ENCODE assay signal across 7 mouse cellular contexts in the genomic region with DNA sequence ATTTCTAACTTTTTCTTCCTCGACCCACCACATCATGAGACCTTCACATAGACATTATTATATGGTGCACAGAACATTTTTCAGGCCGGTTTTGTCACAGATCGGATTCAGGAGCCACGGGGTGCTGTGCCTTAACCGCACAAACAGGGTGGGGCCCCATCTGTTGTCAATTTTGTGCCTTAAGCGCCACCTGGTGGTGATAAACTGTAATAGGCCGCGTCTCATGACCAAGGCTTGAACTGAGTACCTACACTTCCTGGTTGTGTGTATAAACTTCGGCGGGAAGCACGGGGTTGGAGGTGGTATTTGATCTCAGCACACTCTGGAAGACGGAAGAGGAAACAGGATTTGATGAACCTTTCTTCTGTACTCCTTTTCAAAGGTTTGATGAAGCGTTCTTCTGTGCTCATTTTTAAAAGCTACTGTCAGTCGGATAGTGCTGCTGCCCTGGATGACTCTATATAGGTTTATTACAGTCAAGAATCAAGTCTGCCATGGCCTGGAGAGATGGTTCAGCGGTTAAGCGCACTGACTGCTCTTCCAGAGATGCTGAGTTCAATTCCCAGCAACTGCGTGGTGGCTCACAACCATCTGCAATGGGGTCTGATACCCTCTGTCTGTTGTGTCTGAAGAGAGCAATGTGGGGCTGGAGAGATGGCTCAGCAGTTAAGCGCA. TPM values are rescaled to one million over a fixed set of nuclear protein-coding genes. Genes with fewer than 3 reads are reported as not detected.
DNase-seq lines count a peak whose midpoint lies in the region; ATAC-seq lines count a peak whose summit lies in the region.

No protein-coding gene starts in this region.

- no peaks in the 10 kb centered on the region for H3K36me3 ChIP-seq in intestine, embryonic 16.5 days (ENCODE audit: control insufficient read depth, insufficient read depth, low read length)
- H3K36me3 ChIP-seq in midbrain, embryonic 10.5 days: peaks cover 5% of the 10 kb centered on the region

- no peaks in the 10 kb centered on the region for H3K9me3 ChIP-seq in intestine, embryonic 16.5 days (ENCODE audit: control insufficient read depth, low read length)
- H3K9me3 ChIP-seq in midbrain, embryonic 10.5 days (replicated peaks): no peaks in the 10 kb centered on the region

- 13% methylated on average over 18 of the region's 18 CpGs for WGBS in intestine, embryonic 16.5 days
- WGBS in midbrain, embryonic 10.5 days: 17% methylated on average over 18 of the region's 18 CpGs

- peak overlapping the region; percentile 45 for H3K4me2 ChIP-seq in intestine, embryonic 16.5 days (ENCODE audit: low read depth, low read length)

- peak; percentile 87 for DNase-seq in adrenal gland, postnatal 10 days
- DNase-seq in embryo, embryonic 9.5 days (ENCODE audit: extremely low spot score): peak; percentile 88
- peak; percentile 73 to 86 for DNase-seq in gastrocnemius, postnatal 4 days (ENCODE audit: low spot score in 2 of 2)
- peak; percentile 81 to 89 for DNase-seq in left cerebral cortex, postnatal 36 days (ENCODE audit: low spot score in 2 of 2)
- peak; percentile 86 for DNase-seq in midbrain, embryonic 10.5 days (ENCODE audit: low spot score)
- DNase-seq in right cerebral cortex, postnatal 36 days (ENCODE audit: low spot score in 2 of 2): peak; percentile 80

- no peaks in the 10 kb centered on the region for H3K4me1 ChIP-seq in intestine, embryonic 16.5 days (ENCODE audit: control insufficient read depth, insufficient read depth, low read length)
- peaks cover 5% of the 10 kb centered on the region for H3K4me1 ChIP-seq in midbrain, embryonic 10.5 days

- intact Hi-C loops in left cerebral cortex, postnatal 36 days (cut with DNase I): loop anchor here (2.0 kb wide), 1 partner anchor 78 kb away; a partner anchor contains a TSS

- ATAC-seq in intestine, embryonic 16.5 days: peak; percentile 95

- no peaks in the 10 kb centered on the region for H3K27me3 ChIP-seq in intestine, embryonic 16.5 days (replicated peaks; ENCODE audit: control insufficient read depth, insufficient read depth, low read length)
- H3K27me3 ChIP-seq in midbrain, embryonic 10.5 days (ENCODE audit: low read depth, poor library complexity, severe bottlenecking): no peaks in the 10 kb centered on the region

- peak overlapping the region; percentile 12; the same call in 1 of the 2 replicates for H3K27ac ChIP-seq in intestine, embryonic 16.5 days (ENCODE audit: low read length)
- H3K27ac ChIP-seq in midbrain, embryonic 10.5 days (replicated peaks): peak overlapping the region; percentile 3; the same call in 1 of the 2 replicates

- peak overlapping the region; percentile 54 for H3K9ac ChIP-seq in intestine, embryonic 16.5 days (ENCODE audit: low read depth, low read length)

- peak overlapping the region; percentile 25 for H3K4me3 ChIP-seq in intestine, embryonic 16.5 days (ENCODE audit: low read length)
- H3K4me3 ChIP-seq in midbrain, embryonic 10.5 days: peak overlapping the region; percentile 37

RNA-seq across cellular contexts. Expression of a gene that starts 10.7 kb away (rescaled TPM):
- total RNA-seq in adrenal gland, postnatal 10 days (2021): 10 to 100 TPM; 31.5 to 41.5 TPM
- 10 to 100 TPM; 49.6 to 50.5 TPM for total RNA-seq in gastrocnemius, postnatal 4 days (2021)
- 24.4 and 25.7 TPM in 2 replicates for polyA plus RNA-seq in intestine, embryonic 16.5 days (2015; fragmentation: Nextera tagmentation; extraction: Ambion mirVana)
- total RNA-seq in left cerebral cortex, postnatal 36 days (2021): 1 to 10 TPM; 8.5 to 9.0 TPM
- polyA plus RNA-seq in midbrain, embryonic 10.5 days (2016; fragmentation: Nextera tagmentation; extraction: Ambion mirVana): 17.2 and 23.6 TPM in 2 replicates

RNA-seq across cellular contexts. Expression of a gene that starts 11.2 kb away (rescaled TPM):
- 10 to 100 TPM; 10.5 to 14.7 TPM for total RNA-seq in adrenal gland, postnatal 10 days (2021)
- total RNA-seq in gastrocnemius, postnatal 4 days (2021): 1 to 10 TPM; 6.7 to 9.9 TPM
- 13.3 and 13.6 TPM in 2 replicates for polyA plus RNA-seq in intestine, embryonic 16.5 days (2015; fragmentation: Nextera tagmentation; extraction: Ambion mirVana)
- 10 to 100 TPM; 14.2 to 15.0 TPM for total RNA-seq in left cerebral cortex, postnatal 36 days (2021)
- 15.4 and 19.5 TPM in 2 replicates for polyA plus RNA-seq in midbrain, embryonic 10.5 days (2016; fragmentation: Nextera tagmentation; extraction: Ambion mirVana)

RNA-seq across cellular contexts. Expression of a gene that starts 12.7 kb away (rescaled TPM):
- total RNA-seq in adrenal gland, postnatal 10 days (2021): 1,000 to 10,000 TPM; 2,762 to 2,852 TPM
- total RNA-seq in gastrocnemius, postnatal 4 days (2021): 1,000 to 10,000 TPM; 2,741 to 3,076 TPM
- 3,191 and 3,364 TPM in 2 replicates for polyA plus RNA-seq in intestine, embryonic 16.5 days (2015; fragmentation: Nextera tagmentation; extraction: Ambion mirVana)
- 1,000 to 10,000 TPM; 1,491 to 1,683 TPM for total RNA-seq in left cerebral cortex, postnatal 36 days (2021)
- 2,872 and 3,266 TPM in 2 replicates for polyA plus RNA-seq in midbrain, embryonic 10.5 days (2016; fragmentation: Nextera tagmentation; extraction: Ambion mirVana)

RNA-seq across cellular contexts. Expression of a gene that starts 29.4 kb away (rescaled TPM):
- total RNA-seq in adrenal gland, postnatal 10 days (2021): 10 to 100 TPM; 85.1 to 90.9 TPM
- 10 to 100 TPM; 84.8 to 91.4 TPM for total RNA-seq in gastrocnemius, postnatal 4 days (2021)
- 171 and 196 TPM in 2 replicates for polyA plus RNA-seq in intestine, embryonic 16.5 days (2015; fragmentation: Nextera tagmentation; extraction: Ambion mirVana)
- total RNA-seq in left cerebral cortex, postnatal 36 days (2021): 10 to 100 TPM; 58.2 to 59.3 TPM
- polyA plus RNA-seq in midbrain, embryonic 10.5 days (2016; fragmentation: Nextera tagmentation; extraction: Ambion mirVana): 231 and 262 TPM in 2 replicates

RNA-seq across cellular contexts. Expression of a gene that starts 37.9 kb away (rescaled TPM):
- 10 to 100 TPM; 10.9 to 17.3 TPM for total RNA-seq in adrenal gland, postnatal 10 days (2021)
- 100 to 1,000 TPM; 119 to 139 TPM for total RNA-seq in gastrocnemius, postnatal 4 days (2021)
- polyA plus RNA-seq in intestine, embryonic 16.5 days (2015; fragmentation: Nextera tagmentation; extraction: Ambion mirVana): 2.8 TPM in 2 replicates
- total RNA-seq in left cerebral cortex, postnatal 36 days (2021): 10 to 100 TPM; 26.3 to 27.0 TPM
- polyA plus RNA-seq in midbrain, embryonic 10.5 days (2016; fragmentation: Nextera tagmentation; extraction: Ambion mirVana): 1.8 and 2.9 TPM in 2 replicates

Comparison
In these comparisons a context has a peak if more than half of its experiments do, and no peak if none do; other contexts are left out.
1. Peak in every context shown above with its lines: DNase-seq, ATAC-seq, H3K4me3 ChIP-seq and H3K27ac ChIP-seq.